Mouse (Mus musculus) E14TG2a.4 (cell line): Measurements from ENCODE around the gene Zc3hav1.

ENCODE experiments used
- H3K27me3 ChIP-seq: 2 replicates; pipeline ENCODE4 v1.6.1; 2014; ENCODE audit warnings: low read length, control low read depth; ENCODE audit not compliant: insufficient read depth
- H3K36me3 ChIP-seq: 2 replicates; pipeline ENCODE4 v1.6.1; 2014; ENCODE audit warnings: low read length, control low read depth; ENCODE audit not compliant: insufficient read depth
- H3K4me1 ChIP-seq: replicated peaks from 2 replicates; pipeline ENCODE4 v1.6.1; 2014; ENCODE audit warnings: low read depth, low read length, control low read depth
- H3K4me3 ChIP-seq: replicated peaks from 2 replicates; pipeline ENCODE4 v1.5.1; 2014; ENCODE audit warnings: mild to moderate bottlenecking, low read length
- H3K9me3 ChIP-seq: 2 replicates; pipeline ENCODE4 v1.6.1; 2014; ENCODE audit warnings: low read length, control low read depth
- CTCF ChIP-seq: conservative IDR thresholded peaks from 2 replicates; pipeline ENCODE4 v1.5.1; 2014; ENCODE audit warnings: low read length
- NANOG ChIP-seq: IDR thresholded peaks from 2 replicates; pipeline ENCODE4 v1.6.1; 2014; ENCODE audit warnings: borderline replicate concordance, low read length, mixed read lengths
- POU5F1 ChIP-seq: IDR thresholded peaks from 2 replicates; pipeline ENCODE4 v1.6.1; 2014; ENCODE audit warnings: low read length, borderline replicate concordance

Gene Zc3hav1

DNA sequence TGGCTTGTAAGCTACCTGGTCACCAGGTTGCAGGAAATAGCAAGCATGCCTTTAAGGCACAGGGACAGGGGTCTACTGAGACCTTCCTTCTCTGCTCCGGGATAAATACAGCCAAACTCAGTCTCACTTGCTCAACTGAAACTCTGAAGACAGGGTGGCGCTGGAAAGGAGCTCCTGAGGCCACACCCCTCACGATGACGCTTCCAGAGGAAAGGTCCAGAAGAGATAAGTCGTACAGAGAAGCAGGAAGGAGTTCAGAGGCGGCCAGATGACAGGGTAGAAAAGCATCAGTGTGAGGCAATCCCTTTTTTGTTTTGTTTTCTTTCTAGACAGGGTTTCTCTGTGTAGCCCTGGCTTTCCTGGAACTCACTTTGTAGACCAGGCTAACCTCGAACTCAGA is 8.6 kb downstream of the Zc3hav1 start:
- Histone ChIP-seq H3K4me3 (no peak overlapping the region), H3K36me3 (no peaks in the 10 kb centered on the region; the same call in 1 of the 2 replicates), H3K4me1 (peaks cover 53% of the 10 kb centered on the region), H3K27me3 (no peaks in the 10 kb centered on the region), H3K9me3 (no peaks in the 10 kb centered on the region)
- TF ChIP-seq NANOG, result no peak
- TF ChIP-seq CTCF, result no peak
- TF ChIP-seq POU5F1, result no peak

DNA sequence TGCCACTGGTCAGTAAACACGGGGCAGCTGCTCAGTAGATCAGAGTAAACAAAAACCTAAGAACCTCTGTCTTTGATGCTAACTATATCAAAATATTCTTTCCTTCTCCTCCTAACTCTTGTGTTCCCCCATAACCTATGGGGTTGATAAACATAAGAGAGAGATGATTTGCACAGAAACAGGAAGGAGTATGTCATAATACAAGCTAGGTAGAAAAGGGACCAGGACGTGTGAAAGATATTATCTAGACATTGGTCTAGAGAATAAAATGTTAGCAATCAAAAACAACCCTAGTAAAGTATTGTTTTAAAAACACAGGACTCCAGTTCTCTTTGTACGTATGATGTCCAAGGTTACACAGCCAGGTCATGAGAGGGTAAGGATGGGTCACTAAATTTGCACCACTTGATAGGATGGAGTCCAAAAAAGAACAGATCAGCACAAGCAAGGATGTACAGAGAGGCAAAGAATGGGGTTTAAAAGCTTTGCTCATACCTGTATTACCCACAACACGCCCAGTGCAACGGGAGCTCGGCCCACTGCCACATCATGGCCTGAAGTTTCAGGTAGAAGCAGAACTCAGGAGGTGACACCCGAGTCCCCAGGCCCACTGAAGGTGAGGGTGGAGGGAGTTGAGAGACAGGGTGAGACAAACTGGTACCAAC is 10.3 kb downstream of the Zc3hav1 start:
- Histone ChIP-seq H3K36me3 (peaks cover 13% of the 10 kb centered on the region; the same call in 1 of the 2 replicates), H3K27me3 (no peaks in the 10 kb centered on the region), H3K9me3 (no peaks in the 10 kb centered on the region), H3K4me3 (no peak overlapping the region), H3K4me1 (peaks cover 43% of the 10 kb centered on the region)
- TF ChIP-seq CTCF (no peak), NANOG (no peak), POU5F1 (no peak)

DNA sequence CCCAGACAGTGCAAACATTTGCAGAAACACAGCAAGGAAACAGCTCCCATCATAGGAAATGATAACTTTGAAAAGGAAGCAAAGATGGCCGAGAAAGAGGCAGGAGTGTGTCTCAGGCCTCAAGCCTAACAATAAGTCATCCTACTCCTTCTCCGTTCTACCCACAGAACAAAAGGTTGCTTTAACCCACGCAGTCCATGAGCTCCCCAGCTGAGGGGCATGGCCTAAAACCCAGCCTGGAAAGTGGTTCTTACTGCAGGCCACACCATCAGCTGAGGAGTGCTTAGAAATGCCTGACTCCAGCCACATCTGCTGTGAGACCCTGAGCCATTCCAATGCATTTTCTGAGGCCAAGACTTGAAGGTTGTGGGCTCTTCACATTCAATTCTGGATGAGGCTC is 10.8 kb downstream of the Zc3hav1 start:
- H3K9me3 ChIP-seq, result no peaks in the 10 kb centered on the region
- peaks cover 42% of the 10 kb centered on the region for H3K4me1 ChIP-seq
- H3K27me3 ChIP-seq, result no peaks in the 10 kb centered on the region
- no peak overlapping the region for H3K4me3 ChIP-seq
- H3K36me3 ChIP-seq, result peaks cover 18% of the 10 kb centered on the region; the same call in 1 of the 2 replicates
- TF ChIP-seq CTCF (no peak), POU5F1 (no peak), NANOG (no peak)

DNA sequence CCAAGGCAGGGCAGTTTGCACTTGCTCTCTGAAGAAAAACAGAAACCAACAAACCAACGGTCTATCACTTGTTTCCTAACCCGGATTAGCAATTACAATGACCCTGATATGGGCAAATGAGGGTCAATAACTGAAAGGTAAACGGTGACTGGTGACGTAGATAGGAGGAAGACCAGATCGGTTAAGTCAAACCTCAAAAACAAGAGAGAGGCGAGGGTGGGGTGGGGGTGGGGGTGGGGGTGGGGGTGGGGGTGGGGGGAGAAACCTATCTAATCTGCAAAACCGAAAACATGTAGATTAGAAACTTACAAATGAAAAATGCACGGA is 11.8 kb downstream of the Zc3hav1 start:
- Histone ChIP-seq H3K9me3 (no peaks in the 10 kb centered on the region), H3K4me1 (peaks cover 36% of the 10 kb centered on the region), H3K4me3 (no peak overlapping the region), H3K36me3 (peaks cover 28% of the 10 kb centered on the region), H3K27me3 (no peaks in the 10 kb centered on the region)
- TF ChIP-seq CTCF (no peak), NANOG (no peak), POU5F1 (no peak)

DNA sequence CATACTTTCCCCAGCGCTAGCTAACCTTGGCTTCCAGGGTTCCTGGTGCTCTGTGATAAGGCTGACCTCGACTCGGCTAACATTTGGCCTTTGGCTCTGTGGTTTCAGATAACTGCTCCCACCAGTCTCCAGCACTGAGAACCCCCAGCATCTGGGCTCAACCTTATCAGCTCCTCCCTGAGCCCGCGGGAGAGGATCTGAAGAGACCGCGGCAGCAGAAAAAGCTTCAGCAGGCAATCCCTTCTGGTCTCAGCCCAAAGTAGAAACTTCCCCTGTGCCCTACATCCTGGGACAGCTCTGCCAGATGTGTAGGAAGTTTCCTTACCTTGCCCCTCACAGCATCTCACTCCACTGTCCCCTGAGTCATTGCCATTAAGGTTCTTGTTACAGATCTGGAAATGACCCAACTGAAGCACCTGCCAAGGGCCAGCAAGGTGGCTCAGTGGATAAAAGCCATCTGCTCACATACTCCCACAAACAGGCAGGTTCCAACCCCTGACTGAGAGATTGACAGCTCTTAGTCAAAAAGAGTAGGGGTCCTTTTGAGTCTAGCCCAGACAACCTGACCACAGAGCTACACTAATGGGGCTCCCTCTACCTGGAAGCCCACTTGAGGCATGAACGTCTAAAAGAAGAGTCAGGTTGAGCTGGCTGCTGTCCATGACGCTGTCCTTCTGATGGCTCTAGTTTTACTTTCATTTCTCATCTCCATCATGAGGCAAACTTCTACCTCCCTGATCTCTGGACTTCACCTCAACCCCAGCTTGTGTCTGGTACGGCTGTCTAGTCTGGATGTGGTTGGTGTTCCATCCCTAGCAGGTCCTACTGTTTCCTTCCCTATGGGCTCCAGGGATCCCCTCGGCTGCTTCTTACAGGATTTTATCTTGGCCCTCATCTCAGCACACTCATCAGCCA is 12.4 kb downstream of the Zc3hav1 start:
- TF ChIP-seq CTCF (no peak), POU5F1 (no peak), NANOG (no peak)
- no peaks in the 10 kb centered on the region for H3K9me3 ChIP-seq
- peaks cover 31% of the 10 kb centered on the region for H3K36me3 ChIP-seq
- no peaks in the 10 kb centered on the region for H3K27me3 ChIP-seq
- H3K4me1 ChIP-seq, result peaks cover 34% of the 10 kb centered on the region
- H3K4me3 ChIP-seq, result no peak overlapping the region

DNA sequence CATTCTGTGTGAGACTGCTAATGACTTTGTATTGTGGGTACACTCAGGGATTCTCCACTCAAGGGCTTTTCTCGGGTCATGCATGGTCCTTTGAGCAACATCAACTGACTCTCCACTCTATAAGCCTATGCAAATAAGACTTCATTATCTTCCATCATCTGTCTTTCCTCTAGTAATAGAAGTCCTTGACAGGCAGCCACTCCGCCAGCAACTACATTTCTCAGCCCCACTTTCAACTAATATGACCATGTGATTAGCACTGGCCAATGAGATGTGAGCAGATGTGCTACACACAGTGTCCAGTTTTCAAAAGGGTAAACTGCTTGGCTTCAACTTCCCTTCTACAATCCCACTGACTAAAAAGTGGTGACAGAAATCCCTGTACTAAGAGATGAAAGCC is 15.3 kb downstream of the Zc3hav1 start:
- H3K9me3 ChIP-seq, result no peaks in the 10 kb centered on the region
- peaks cover 56% of the 10 kb centered on the region for H3K36me3 ChIP-seq

DNA sequence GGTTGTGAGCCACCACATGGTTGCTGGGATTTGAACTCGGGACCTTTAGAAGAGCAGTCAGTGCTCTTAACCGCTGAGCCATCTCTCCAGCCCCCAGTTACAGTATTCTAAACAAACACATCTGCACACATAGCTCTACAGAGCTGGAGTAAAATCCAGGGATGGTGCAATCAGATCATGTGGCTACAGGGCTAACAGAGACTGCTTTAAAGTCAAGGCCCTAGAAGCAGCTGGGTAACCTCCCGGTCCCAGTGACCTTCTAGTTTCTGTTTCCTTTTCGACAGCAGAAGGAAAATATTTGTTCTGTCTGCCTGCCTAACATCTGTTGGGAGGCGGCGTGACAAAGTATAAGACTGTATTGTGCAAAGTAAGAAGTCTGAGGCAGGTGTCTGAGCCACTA is 16.5 kb downstream of the Zc3hav1 start:
- H3K9me3 ChIP-seq, result no peaks in the 10 kb centered on the region
- no peaks in the 10 kb centered on the region for H3K27me3 ChIP-seq
- H3K4me3 ChIP-seq, result no peak overlapping the region
- no peak for TF ChIP-seq POU5F1
- H3K36me3 ChIP-seq, result peaks cover 63% of the 10 kb centered on the region
- peaks cover 22% of the 10 kb centered on the region for H3K4me1 ChIP-seq

More for the DNA sequence above, 15.3 kb downstream of the Zc3hav1 start:
- H3K27me3 ChIP-seq, result no peaks in the 10 kb centered on the region
- peaks cover 23% of the 10 kb centered on the region for H3K4me1 ChIP-seq
- TF ChIP-seq CTCF (no peak), POU5F1 (no peak), NANOG (no peak)
- H3K4me3 ChIP-seq, result no peak overlapping the region

DNA sequence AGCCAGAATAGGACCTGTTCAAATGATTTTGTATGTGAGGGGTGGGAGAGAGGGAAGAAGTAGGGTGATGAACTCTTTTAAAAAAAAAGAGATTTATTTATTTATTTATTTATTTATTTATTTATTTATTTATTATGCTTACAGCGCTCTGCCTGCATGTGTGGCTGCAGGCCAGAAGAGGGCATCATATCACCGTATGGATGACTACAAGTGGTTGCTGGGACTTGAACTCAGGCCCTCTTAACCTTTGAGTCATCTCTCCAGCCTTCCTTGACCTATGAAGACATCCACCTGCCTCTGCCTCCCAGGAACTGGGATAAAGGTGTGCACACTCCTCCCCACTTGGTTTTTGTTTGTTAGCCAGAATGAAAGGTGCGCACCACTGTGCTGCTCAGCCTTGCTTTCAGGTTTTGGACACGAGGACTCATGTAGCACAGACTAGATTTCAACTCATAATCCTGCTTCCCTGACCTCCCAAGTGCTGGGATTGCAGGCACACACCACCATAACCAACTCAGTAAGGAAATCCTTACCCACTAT is 17.2 kb downstream of the Zc3hav1 start:
- Histone ChIP-seq H3K36me3 (peaks cover 70% of the 10 kb centered on the region), H3K27me3 (no peaks in the 10 kb centered on the region), H3K9me3 (no peaks in the 10 kb centered on the region), H3K4me1 (peaks cover 21% of the 10 kb centered on the region), H3K4me3 (no peak overlapping the region)
- TF ChIP-seq CTCF (0 out of 2 replicates have a peak, but pooled peaks have one; percentile 14), POU5F1 (no peak)

DNA sequence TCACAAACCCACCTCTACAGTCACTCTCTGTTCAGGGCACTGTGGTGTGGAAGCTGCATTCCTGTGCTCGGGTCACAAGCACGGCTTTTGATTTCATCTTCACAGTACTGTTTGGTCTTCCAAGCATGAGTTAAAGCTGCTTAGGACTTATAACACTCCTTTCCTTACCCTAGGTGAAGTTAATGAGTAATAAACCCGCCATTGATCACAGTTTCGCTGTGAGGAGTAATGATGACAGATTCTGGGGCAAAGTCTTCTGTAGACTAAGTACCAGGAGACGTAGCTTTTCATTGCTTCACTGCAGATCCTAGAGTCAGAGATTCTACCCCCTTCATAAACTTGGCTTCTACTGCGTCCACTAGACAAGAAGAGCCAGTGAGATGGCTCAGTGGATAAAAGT is 19.1 kb downstream of the Zc3hav1 start:
- Histone ChIP-seq H3K4me1 (peaks cover 14% of the 10 kb centered on the region), H3K27me3 (no peaks in the 10 kb centered on the region), H3K36me3 (peaks cover 77% of the 10 kb centered on the region), H3K4me3 (no peak overlapping the region), H3K9me3 (no peaks in the 10 kb centered on the region)
- TF ChIP-seq POU5F1 (no peak), NANOG (no peak), CTCF (no peak)
